ENCODE assay signal across 8 mouse cellular contexts in the genomic region with DNA sequence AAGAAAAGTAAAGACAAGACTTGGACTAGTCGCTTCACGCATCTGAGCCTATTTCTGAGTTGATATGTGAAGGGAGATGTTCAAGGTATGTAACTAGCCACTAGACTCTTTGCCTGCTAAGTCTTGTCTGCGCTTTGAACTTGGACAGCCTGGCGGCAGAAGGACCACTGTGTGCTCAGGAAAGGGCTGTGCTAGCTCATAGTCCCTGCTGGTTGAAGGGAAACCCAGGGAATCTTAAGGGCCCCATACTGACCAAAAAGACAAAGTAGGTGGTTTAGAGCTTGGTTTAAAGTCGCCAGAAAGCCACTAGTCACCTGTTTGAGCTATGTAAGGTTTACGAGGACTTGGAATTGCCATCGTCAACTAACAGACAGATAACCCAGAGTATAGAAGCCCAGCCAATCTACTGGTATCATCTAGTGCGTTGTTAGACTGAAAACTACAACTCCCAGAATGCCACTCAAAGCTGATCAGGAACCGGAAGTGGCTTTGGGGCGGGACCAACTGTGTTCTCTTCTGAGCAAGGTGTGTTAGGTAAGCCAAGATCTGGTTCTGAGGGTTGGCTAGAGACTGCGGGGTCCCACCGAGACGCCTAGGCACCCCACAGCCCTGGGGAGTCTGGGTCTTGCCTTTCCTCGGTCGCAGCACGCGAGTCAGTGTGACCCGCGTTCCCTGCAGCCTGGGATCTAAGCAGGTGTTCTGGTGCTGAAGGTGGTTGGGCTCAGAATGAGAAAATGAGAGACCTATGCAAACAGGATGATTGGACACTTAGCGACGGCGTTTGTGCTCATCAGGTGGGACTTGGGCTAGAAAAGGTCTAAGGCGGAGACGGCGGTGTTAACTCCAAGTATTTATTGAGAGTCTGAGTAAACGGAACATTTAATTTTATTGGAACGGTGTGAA. TPM values are rescaled to one million over a fixed set of nuclear protein-coding genes. Genes with fewer than 3 reads are reported as not detected.
DNase-seq lines count a peak whose midpoint lies in the region; ATAC-seq and TF ChIP-seq lines count a peak whose summit lies in the region.

A gene (plus strand): TSS at position 466 of the 903 bp plus-strand sequence.

- H3K27me3 ChIP-seq in ES-Bruce4 (ENCODE audit: control insufficient read depth, insufficient read depth, low read length, poor library complexity, severe bottlenecking), result no peaks in the 10 kb centered on the region
- H3K27me3 ChIP-seq in forebrain, embryonic 10.5 days (ENCODE audit: poor library complexity, severe bottlenecking), result no peaks in the 10 kb centered on the region
- H3K27me3 ChIP-seq in heart, postnatal 0 days (ENCODE audit: control insufficient read depth, insufficient read depth, low read length), result no peaks in the 10 kb centered on the region
- H3K27me3 ChIP-seq in liver, embryonic 16.5 days (ENCODE audit: control insufficient read depth, insufficient read depth, low read depth, low read length), result no peaks in the 10 kb centered on the region
- no peaks in the 10 kb centered on the region for H3K27me3 ChIP-seq in neural tube, embryonic 13.5 days

- H3K4me1 ChIP-seq in ES-Bruce4 (ENCODE audit: control insufficient read depth, insufficient read depth, low read length), result no peaks in the 10 kb centered on the region
- peaks cover 11% of the 10 kb centered on the region for H3K4me1 ChIP-seq in forebrain, embryonic 10.5 days
- 0 out of 2 replicates have a peak, but pooled peaks cover 3% of the 10 kb centered on the region for H3K4me1 ChIP-seq in heart, postnatal 0 days (ENCODE audit: control insufficient read depth, insufficient read depth)
- peaks cover 3% of the 10 kb centered on the region; the same call in 1 of the 2 replicates for H3K4me1 ChIP-seq in liver, embryonic 16.5 days (ENCODE audit: control insufficient read depth, low read depth, low read length)
- H3K4me1 ChIP-seq in neural tube, embryonic 13.5 days (replicated peaks), result peaks cover 17% of the 10 kb centered on the region

- DNase-seq in c-Kit-negative CD71-positive TER-119-positive erythroid progenitor cells, embryonic 14.5 days (ENCODE audit: low read depth, low spot score), result peak; percentile 70
- peak; percentile 61 for DNase-seq in forebrain, embryonic 10.5 days (ENCODE audit: extremely low spot score, low spot score)
- DNase-seq in heart, postnatal 0 days (ENCODE audit: low spot score), result peak; percentile 78
- peak; percentile 87 for DNase-seq in large intestine, adult 2 months (ENCODE audit: low read depth, low spot score)
- DNase-seq in thymus, adult 18-20 months, result peak; percentile 59 to 71

- H3K4me3 ChIP-seq in ES-Bruce4 (ENCODE audit: low read depth, low read length), result peak within 1 kb of the TSS; percentile 88
- H3K4me3 ChIP-seq in forebrain, embryonic 10.5 days, result peak within 1 kb of the TSS; percentile 88
- peak within 1 kb of the TSS; percentile 89 for H3K4me3 ChIP-seq in heart, postnatal 0 days (ENCODE audit: low read depth, low read length)
- peak within 1 kb of the TSS; percentile 70 for H3K4me3 ChIP-seq in liver, embryonic 16.5 days (ENCODE audit: low read depth, low read length)
- H3K4me3 ChIP-seq in neural tube, embryonic 13.5 days, result peak within 1 kb of the TSS; percentile 89

- no peak for TF ChIP-seq CTCF in ES-Bruce4 (IDR thresholded peaks at IDR 0.05; ENCODE audit: low read depth, low read length)
- no peak for TF ChIP-seq CTCF in heart, postnatal 0 days (IDR thresholded peaks at IDR 0.05; ENCODE audit: low read depth)

- peak within 1 kb of the TSS; percentile 70 for H3K9ac ChIP-seq in ES-Bruce4 (ENCODE audit: low read depth, poor library complexity, severe bottlenecking)
- peak within 1 kb of the TSS; percentile 65 for H3K9ac ChIP-seq in heart, postnatal 0 days (replicated peaks; ENCODE audit: low read depth, low read length)
- H3K9ac ChIP-seq in liver, embryonic 16.5 days (ENCODE audit: low read depth, low read length), result peak within 1 kb of the TSS; percentile 68
- peak within 1 kb of the TSS; percentile 85 for H3K9ac ChIP-seq in neural tube, embryonic 13.5 days

- H3K4me2 ChIP-seq in heart, postnatal 0 days (ENCODE audit: low read depth, low read length), result peak within 1 kb of the TSS; percentile 81
- peak within 1 kb of the TSS; percentile 87 for H3K4me2 ChIP-seq in liver, embryonic 16.5 days (ENCODE audit: low read depth, low read length)
- H3K4me2 ChIP-seq in neural tube, embryonic 13.5 days, result peak within 1 kb of the TSS; percentile 87

- H3K27ac ChIP-seq in ES-Bruce4 (ENCODE audit: insufficient read depth, low read length), result no peak within 1 kb of the TSS
- H3K27ac ChIP-seq in forebrain, embryonic 10.5 days, result peak within 1 kb of the TSS; percentile 82
- H3K27ac ChIP-seq in heart, postnatal 0 days (ENCODE audit: low read depth), result no peak within 1 kb of the TSS
- H3K27ac ChIP-seq in liver, embryonic 16.5 days (ENCODE audit: low read length), result no peak within 1 kb of the TSS
- no peak within 1 kb of the TSS for H3K27ac ChIP-seq in neural tube, embryonic 13.5 days (replicated peaks)

- WGBS in forebrain, embryonic 10.5 days, result 21% methylated on average over 27 of the region's 27 CpGs
- whole genome bisulfite sequencing in heart, postnatal 0 days, result 17% methylated on average over 27 of the region's 27 CpGs
- 13% methylated on average over 27 of the region's 27 CpGs for WGBS in large intestine, adult 2 months
- 15% methylated on average over 27 of the region's 27 CpGs for WGBS in liver, embryonic 16.5 days (ENCODE audit: insufficient replicate concordance)
- 21% methylated on average over 27 of the region's 27 CpGs for WGBS in neural tube, embryonic 13.5 days

- peak; percentile 52 for TF ChIP-seq POLR2A in ES-Bruce4 (IDR thresholded peaks at IDR 0.05; ENCODE audit: insufficient read depth, low read length)

- no peak for TF ChIP-seq EP300 in ES-Bruce4 (IDR thresholded peaks at IDR 0.05; ENCODE audit: insufficient read depth, low read depth, low read length)
- TF ChIP-seq EP300 in heart, postnatal 0 days (IDR thresholded peaks at IDR 0.05; ENCODE audit: low read depth), result no peak

- ATAC-seq in heart, postnatal 0 days (ENCODE audit: insufficient read depth, low read depth), result peak; percentile 44; the same call in 1 of the 2 replicates
- peak; percentile 79 for ATAC-seq in liver, embryonic 16.5 days (ENCODE audit: low read depth)
- peak; percentile 95 for ATAC-seq in neural tube, embryonic 13.5 days (ENCODE audit: low read depth)

- H3K9me3 ChIP-seq in ES-Bruce4 (replicated peaks; ENCODE audit: control insufficient read depth, insufficient read depth, low read length, poor library complexity, severe bottlenecking), result no peaks in the 10 kb centered on the region
- H3K9me3 ChIP-seq in forebrain, embryonic 10.5 days, result no peaks in the 10 kb centered on the region
- no peaks in the 10 kb centered on the region for H3K9me3 ChIP-seq in heart, postnatal 0 days (replicated peaks; ENCODE audit: control insufficient read depth, low read length)
- no peaks in the 10 kb centered on the region for H3K9me3 ChIP-seq in liver, embryonic 16.5 days (replicated peaks; ENCODE audit: control insufficient read depth, low read length)
- no peaks in the 10 kb centered on the region for H3K9me3 ChIP-seq in neural tube, embryonic 13.5 days

- H3K36me3 ChIP-seq in ES-Bruce4 (ENCODE audit: control insufficient read depth, insufficient read depth, low read length, poor library complexity, severe bottlenecking), result peaks cover 6% of the 10 kb centered on the region; the same call in 1 of the 2 replicates
- H3K36me3 ChIP-seq in forebrain, embryonic 10.5 days (replicated peaks), result peaks cover 20% of the 10 kb centered on the region
- H3K36me3 ChIP-seq in heart, postnatal 0 days (replicated peaks; ENCODE audit: control insufficient read depth, insufficient read depth, low read length), result peaks cover 20% of the 10 kb centered on the region
- no peaks in the 10 kb centered on the region; the same call in 1 of the 2 replicates for H3K36me3 ChIP-seq in liver, embryonic 16.5 days (ENCODE audit: control insufficient read depth, insufficient read depth)
- peaks cover 22% of the 10 kb centered on the region for H3K36me3 ChIP-seq in neural tube, embryonic 13.5 days

RNA-seq across cellular contexts. Expression of the gene that starts here (rescaled TPM):
- polyA plus RNA-seq in ES-Bruce4 (2011; ENCODE audit: insufficient read depth, insufficient read length, low read depth, missing spikeins), result 19.7 and 19.8 TPM in 2 replicates
- 16.2 and 17.2 TPM in 2 replicates for polyA plus RNA-seq in forebrain, embryonic 10.5 days (2016; fragmentation: Nextera tagmentation; extraction: Ambion mirVana)
- total RNA-seq in heart, postnatal 0 days (2014; rRNA removed; ENCODE audit: low replicate concordance), result 0.65 and 2.1 TPM in 2 replicates
- polyA plus RNA-seq in heart, postnatal 0 days (2015; fragmentation: Nextera tagmentation; extraction: Ambion mirVana), result 6.3 and 9.2 TPM in 2 replicates
- 2.3 and 2.6 TPM in 2 replicates for polyA plus RNA-seq in large intestine, adult 2 months (2012; rRNA removed)
- polyA plus RNA-seq in liver, embryonic 16.5 days (2015; fragmentation: Nextera tagmentation; extraction: Ambion mirVana), result 4.1 and 4.5 TPM in 2 replicates
- polyA plus RNA-seq in neural tube, embryonic 13.5 days (2015; fragmentation: Nextera tagmentation; extraction: Ambion mirVana), result 22.6 and 24.6 TPM in 2 replicates

Comparison
In these comparisons a context has a peak if more than half of its experiments do, and no peak if none do; other contexts are left out.
1. ATAC-seq: peak in every context shown above with its lines; median percentile 95 in neural tube, embryonic 13.5 days; 79 in liver, embryonic 16.5 days; 44 in heart, postnatal 0 days.